Mouse (Mus musculus): ENCODE measurements around the gene Abhd15. TPM values are rescaled to one million over a fixed set of nuclear protein-coding genes. Genes with fewer than 3 reads are reported as not detected.

Gene Abhd15
- total and polyA plus RNA-seq, 2 experiments from 2014 or later: 1.2 to 2.1 TPM

GRCm38 (mm10) chr11:77494344-77494676 lies 20.6 kb upstream of the Abhd15 start:
- Histone ChIP-seq H3K4me1 (ENCODE audit: control insufficient read depth, insufficient read depth) (peaks cover 38% of the 10 kb centered on the region), H3K27ac (ENCODE audit: low read depth) (peak overlapping the region; percentile 97), H3K4me3 (ENCODE audit: low read depth, low read length) (peak overlapping the region; percentile 93), H3K27me3 (ENCODE audit: control insufficient read depth, insufficient read depth, low read length) (no peaks in the 10 kb centered on the region), H3K9ac (replicated peaks; ENCODE audit: low read depth, low read length) (peak overlapping the region; percentile 93), H3K36me3 (replicated peaks; ENCODE audit: control insufficient read depth, insufficient read depth, low read length) (peaks cover 5% of the 10 kb centered on the region; the same call in 1 of the 2 replicates), H3K9me3 (replicated peaks; ENCODE audit: control insufficient read depth, low read length) (no peaks in the 10 kb centered on the region), H3K4me2 (ENCODE audit: low read depth, low read length) (peak overlapping the region; percentile 88)
- WGBS: 19% methylated on average over 4 of the region's 4 CpGs
- no peak for TF ChIP-seq EP300 (IDR thresholded peaks at IDR 0.05; ENCODE audit: low read depth)
- no peak for TF ChIP-seq CTCF (IDR thresholded peaks at IDR 0.05; ENCODE audit: low read depth)
- no peak for DNase-seq (ENCODE audit: low spot score)
- no peak for ATAC-seq (ENCODE audit: insufficient read depth, low read depth)

GRCm38 (mm10) chr11:77494782-77495181 lies 20.1 kb upstream of the Abhd15 start:
- no peak for DNase-seq (ENCODE audit: low spot score)
- WGBS: 57% methylated on average over 6 of the region's 6 CpGs
- H3K4me1 ChIP-seq (ENCODE audit: control insufficient read depth, insufficient read depth): peaks cover 38% of the 10 kb centered on the region
- H3K27me3 ChIP-seq (ENCODE audit: control insufficient read depth, insufficient read depth, low read length): no peaks in the 10 kb centered on the region
- H3K27ac ChIP-seq (ENCODE audit: low read depth): peak overlapping the region; percentile 97
- peak overlapping the region; percentile 93; the same call in 1 of the 2 replicates for H3K9ac ChIP-seq (replicated peaks; ENCODE audit: low read depth, low read length)
- no peak for ATAC-seq (ENCODE audit: insufficient read depth, low read depth)
- H3K4me3 ChIP-seq (ENCODE audit: low read depth, low read length): peak overlapping the region; percentile 93
- H3K36me3 ChIP-seq (replicated peaks; ENCODE audit: control insufficient read depth, insufficient read depth, low read length): peaks cover 9% of the 10 kb centered on the region
- peak overlapping the region; percentile 88 for H3K4me2 ChIP-seq (ENCODE audit: low read depth, low read length)
- no peaks in the 10 kb centered on the region for H3K9me3 ChIP-seq (replicated peaks; ENCODE audit: control insufficient read depth, low read length)
- TF ChIP-seq EP300 (IDR thresholded peaks at IDR 0.05; ENCODE audit: low read depth): no peak

GRCm38 (mm10) chr11:77495507-77495906 lies 19.4 kb upstream of the Abhd15 start:
- ATAC-seq (ENCODE audit: insufficient read depth, low read depth): no peak
- H3K27ac ChIP-seq (ENCODE audit: low read depth): peak overlapping the region; percentile 94; the same call in 1 of the 2 replicates
- no peaks in the 10 kb centered on the region for H3K9me3 ChIP-seq (replicated peaks; ENCODE audit: control insufficient read depth, low read length)
- peak overlapping the region; percentile 88; the same call in 1 of the 2 replicates for H3K4me2 ChIP-seq (ENCODE audit: low read depth, low read length)
- H3K4me1 ChIP-seq (ENCODE audit: control insufficient read depth, insufficient read depth): peaks cover 32% of the 10 kb centered on the region
- peak overlapping the region; percentile 23; the same call in 1 of the 2 replicates for H3K9ac ChIP-seq (replicated peaks; ENCODE audit: low read depth, low read length)
- no peak overlapping the region for H3K4me3 ChIP-seq (ENCODE audit: low read depth, low read length)
- no peaks in the 10 kb centered on the region for H3K27me3 ChIP-seq (ENCODE audit: control insufficient read depth, insufficient read depth, low read length)
- no peak for DNase-seq (ENCODE audit: low spot score)
- no peak for TF ChIP-seq EP300 (IDR thresholded peaks at IDR 0.05; ENCODE audit: low read depth)
- no peak for TF ChIP-seq CTCF (IDR thresholded peaks at IDR 0.05; ENCODE audit: low read depth)
- peaks cover 16% of the 10 kb centered on the region for H3K36me3 ChIP-seq (replicated peaks; ENCODE audit: control insufficient read depth, insufficient read depth, low read length)

- Histone ChIP-seq H3K36me3 (replicated peaks; ENCODE audit: control insufficient read depth, insufficient read depth, low read length) (peaks cover 25% of the 10 kb centered on the region), H3K4me2 (ENCODE audit: low read depth, low read length) (peak overlapping the region; percentile 20; the same call in 1 of the 2 replicates), H3K9ac (replicated peaks; ENCODE audit: low read depth, low read length) (no peak overlapping the region; the same call in 1 of the 2 replicates), H3K27ac (ENCODE audit: low read depth) (peak overlapping the region; percentile 94), H3K4me3 (ENCODE audit: low read depth, low read length) (no peak overlapping the region), H3K4me1 (ENCODE audit: control insufficient read depth, insufficient read depth) (peaks cover 25% of the 10 kb centered on the region), H3K9me3 (replicated peaks; ENCODE audit: control insufficient read depth, low read length) (no peaks in the 10 kb centered on the region), H3K27me3 (ENCODE audit: control insufficient read depth, insufficient read depth, low read length) (no peaks in the 10 kb centered on the region)
- 56% methylated on average over 6 of the region's 6 CpGs for WGBS
- TF ChIP-seq CTCF (IDR thresholded peaks at IDR 0.05; ENCODE audit: low read depth) (peak; percentile 32), EP300 (IDR thresholded peaks at IDR 0.05; ENCODE audit: low read depth) (peak; percentile 87; the same call in 1 of the 2 replicates)
- ATAC-seq (ENCODE audit: insufficient read depth, low read depth) (peak; percentile 27), DNase-seq (ENCODE audit: low spot score) (peak; percentile 67)
Observed at GRCm38 (mm10) chr11:77497341-77497756, 17.6 kb upstream of the Abhd15 start.

- Histone ChIP-seq H3K4me3 (ENCODE audit: low read depth, low read length) (no peak overlapping the region), H3K9ac (replicated peaks; ENCODE audit: low read depth, low read length) (no peak overlapping the region), H3K4me2 (ENCODE audit: low read depth, low read length) (peak overlapping the region; percentile 20; the same call in 1 of the 2 replicates), H3K36me3 (replicated peaks; ENCODE audit: control insufficient read depth, insufficient read depth, low read length) (peaks cover 30% of the 10 kb centered on the region), H3K27me3 (ENCODE audit: control insufficient read depth, insufficient read depth, low read length) (no peaks in the 10 kb centered on the region), H3K9me3 (replicated peaks; ENCODE audit: control insufficient read depth, low read length) (no peaks in the 10 kb centered on the region), H3K4me1 (ENCODE audit: control insufficient read depth, insufficient read depth) (peaks cover 25% of the 10 kb centered on the region), H3K27ac (ENCODE audit: low read depth) (peak overlapping the region; percentile 94)
- peak; percentile 36 for ATAC-seq (ENCODE audit: insufficient read depth, low read depth)
- whole genome bisulfite sequencing: 47% methylated on average over 4 of the region's 4 CpGs
- TF ChIP-seq EP300 (IDR thresholded peaks at IDR 0.05; ENCODE audit: low read depth): no peak
- no peak for TF ChIP-seq CTCF (IDR thresholded peaks at IDR 0.05; ENCODE audit: low read depth)
- DNase-seq (ENCODE audit: low spot score): peak; percentile 45
Observed at GRCm38 (mm10) chr11:77497851-77498250, 17.1 kb upstream of the Abhd15 start.

All from heart, postnatal 0 days (tissue).